Mouse (Mus musculus) erythroblast, embryonic 14.5 days (primary cell): ENCODE measurements at regions not wholly inside any gene's neighbourhood (a gene's known extent, or its start where the extent isn't known, plus 50 kb on each side); places are given as distances from the start of the nearest gene placed in this dataset.

Experiments
- GATA1 ChIP-seq: IDR thresholded peaks from 2 replicates; pipeline ENCODE4 v1.6.1; 2012; ENCODE audit warnings: low read length, inconsistent platforms, mixed read lengths
- TAL1 ChIP-seq: IDR thresholded peaks from 3 replicates; pipeline ENCODE4 v1.6.1; 2012; ENCODE audit warnings: low read length, inconsistent platforms, mixed read lengths

DNA sequence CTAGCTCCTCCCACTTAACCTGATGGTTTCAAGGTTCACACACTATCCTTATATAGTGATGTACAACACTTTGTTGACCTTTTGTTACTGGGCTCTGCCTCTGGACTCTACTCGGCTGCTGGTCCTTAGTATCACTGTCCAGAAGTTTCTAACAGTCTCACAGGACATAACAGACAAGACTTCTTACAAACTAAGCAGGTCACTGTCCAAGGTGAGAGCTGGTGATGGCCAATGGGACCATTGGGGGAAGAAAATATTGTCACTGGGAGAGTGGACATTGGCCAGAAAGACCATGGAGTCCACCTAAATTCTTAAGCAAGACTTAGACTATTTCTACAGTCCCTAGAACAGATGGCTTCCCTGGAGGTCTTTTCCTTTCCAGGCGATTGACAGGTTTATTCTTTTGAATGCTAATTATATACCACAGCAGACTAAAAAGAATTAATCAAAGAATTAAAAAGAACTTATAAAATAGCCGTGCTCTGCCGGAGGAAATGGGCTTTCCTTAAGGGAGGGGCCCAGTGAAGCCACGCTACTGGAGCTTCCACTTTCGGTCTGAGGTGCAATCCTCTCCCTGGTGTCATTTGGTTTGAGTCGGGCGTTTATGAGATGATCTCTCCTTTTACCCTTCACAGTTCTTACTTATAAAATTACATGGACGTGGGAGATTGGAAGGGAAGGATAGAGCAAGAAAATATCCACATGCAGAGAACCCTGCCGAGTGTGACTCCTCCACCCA lies 94.9 kb upstream of the Ccdc122 start:
- TF ChIP-seq TAL1 (no peak), GATA1 (no peak)
